Mouse (Mus musculus) cerebellum, adult 2 months (tissue): ENCODE measurements around the gene Akt1s1.

Experiments
- CTCF ChIP-seq: fragments of 200-500 bp; IDR thresholded peaks from 2 replicates; pipeline ENCODE4 v1.5.1; 2011; ENCODE audit warnings: low read depth, mild to moderate bottlenecking, control low read depth, low read length, moderate library complexity, borderline replicate concordance; ENCODE audit not compliant: insufficient read depth
- POLR2A ChIP-seq: fragments of 200-500 bp; IDR thresholded peaks from 2 replicates; pipeline ENCODE4 v1.6.1; 2011; ENCODE audit warnings: low read length, control low read depth, borderline replicate concordance; ENCODE audit not compliant: insufficient read depth

- no peak for TF ChIP-seq CTCF
- no peak for TF ChIP-seq POLR2A
These were observed 29.0 kb downstream of the Akt1s1 start for GRCm38 (mm10) chr7:44877833-44878232.
